Mouse (Mus musculus): ENCODE data around the gene Wfdc16.

The Wfdc16 gene

GRCm38 (mm10) chr2:164638696-164639095, at the start of gene Wfdc16:
Wfdc16 (minus strand) TSS chr2:164638796.
- no peak for DNase-seq (ENCODE audit: low spot score)

- DNase-seq (ENCODE audit: low spot score): peak; percentile 30
Observed at GRCm38 (mm10) chr2:164684807-164685206, 46.2 kb upstream of the Wfdc16 start, which contains the start of gene Wfdc13. Wfdc13 (plus strand) TSS chr2:164685107.

DNA sequence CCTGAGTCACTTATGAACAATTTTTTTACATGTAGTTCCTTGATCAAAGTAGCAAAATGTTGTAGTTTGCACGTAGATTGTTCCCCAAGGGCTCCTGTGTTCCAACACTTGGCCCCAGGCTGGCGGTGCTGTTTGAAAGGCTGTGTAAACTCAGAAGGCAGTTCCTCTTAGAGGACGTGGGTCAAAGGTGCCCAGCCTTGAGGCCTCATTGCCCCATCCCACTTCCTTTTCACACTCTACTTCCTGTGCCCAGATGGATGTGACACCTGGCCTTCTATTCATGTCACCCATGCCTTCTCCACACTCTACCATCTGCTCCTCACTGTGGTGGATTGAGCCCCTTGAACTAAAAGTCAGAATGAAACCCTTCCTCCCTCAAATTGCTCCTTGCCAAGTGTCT, 41.3 kb upstream of the Wfdc16 start:
- peak; percentile 41 for DNase-seq (ENCODE audit: low spot score)

- peak; percentile 91 for DNase-seq (ENCODE audit: low spot score)
Observed at GRCm38 (mm10) chr2:164678848-164679625, 40.4 kb upstream of the Wfdc16 start.

GRCm38 (mm10) chr2:164676916-164677685, 38.5 kb upstream of the Wfdc16 start:
- peak; percentile 48 for DNase-seq (ENCODE audit: low spot score)

- peak; percentile 46 for DNase-seq (ENCODE audit: low spot score)
Observed at GRCm38 (mm10) chr2:164676103-164676502, 37.5 kb upstream of the Wfdc16 start.

GRCm38 (mm10) chr2:164673987-164674386, 35.4 kb upstream of the Wfdc16 start, which contains the start of gene Wfdc11:
Wfdc11 (minus strand) TSS chr2:164674087.
- DNase-seq (ENCODE audit: low spot score): peak; percentile 31

- peak; percentile 17 for DNase-seq (ENCODE audit: low spot score)
Observed at GRCm38 (mm10) chr2:164670938-164671337, 32.3 kb upstream of the Wfdc16 start.

- DNase-seq (ENCODE audit: low spot score): no peak
Observed at GRCm38 (mm10) chr2:164670261-164670660, 31.7 kb upstream of the Wfdc16 start.

DNA sequence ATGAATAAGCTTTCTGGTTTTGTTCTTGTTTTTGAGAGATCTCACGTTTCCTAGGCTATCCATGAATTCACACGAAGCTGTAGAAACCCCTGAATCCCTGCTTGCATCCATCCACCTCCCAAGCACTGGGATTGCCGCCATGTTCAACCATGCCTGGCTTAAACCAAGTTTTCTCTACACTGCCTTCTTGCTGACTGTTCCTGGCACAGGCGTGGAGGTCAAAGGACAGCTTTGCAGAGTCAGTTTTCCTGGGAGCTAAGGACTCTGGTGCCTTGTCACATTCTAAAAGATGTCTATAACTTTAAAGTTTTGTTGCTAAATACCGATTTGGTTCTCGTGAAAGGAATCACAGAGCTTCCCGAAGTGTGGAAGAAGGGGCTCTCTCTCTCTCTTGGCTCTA, 26.3 kb upstream of the Wfdc16 start:
- no peak for DNase-seq (ENCODE audit: low spot score)

DNA sequence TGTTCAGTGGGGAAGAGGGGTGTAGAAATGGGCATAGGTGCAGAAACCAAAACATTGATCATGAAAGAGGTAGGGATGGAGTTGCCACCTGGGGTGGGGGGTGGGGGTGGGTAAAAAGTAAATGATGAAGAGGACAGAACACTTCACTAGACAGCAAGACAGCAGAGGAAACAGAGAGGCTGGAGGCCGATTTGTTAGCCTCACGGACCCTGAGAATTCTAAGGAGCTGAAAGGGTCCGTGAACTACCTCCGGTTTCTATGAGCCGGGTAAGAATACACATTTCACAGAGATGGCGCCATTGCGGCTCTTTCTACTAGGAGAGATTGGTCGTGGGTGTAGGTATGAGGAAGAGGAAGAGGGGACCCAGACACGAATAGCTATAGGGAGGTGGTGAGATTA, 17.9 kb upstream of the Wfdc16 start, which contains the start of gene Wfdc9:
TSS of gene Wfdc9 (minus strand) at position 101 of the 400 bp plus-strand sequence.
- no peak for DNase-seq (ENCODE audit: low spot score)

DNA sequence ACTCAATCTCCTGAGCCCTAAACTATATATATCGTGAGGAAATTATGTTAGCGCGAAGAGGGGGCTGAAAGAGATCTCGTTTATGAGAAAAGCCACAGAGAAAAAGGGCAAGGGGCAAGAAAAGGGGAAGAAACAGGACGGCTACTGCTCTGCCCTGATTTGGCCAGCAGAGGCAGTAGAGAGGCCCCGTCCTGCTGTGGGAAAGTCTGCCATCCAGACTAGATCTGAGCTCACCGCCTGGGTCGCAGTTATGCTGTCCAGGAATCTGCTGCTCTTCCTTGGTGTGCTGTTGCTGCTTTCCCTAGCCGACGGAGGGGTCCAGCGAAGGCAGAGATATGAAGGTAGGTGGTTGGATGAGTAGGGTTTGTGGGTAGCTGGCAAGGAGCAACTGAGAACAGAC, 17.3 kb upstream of the Wfdc16 start, which contains the start of gene Wfdc10:
TSS of gene Wfdc10 (plus strand) at position 189 of the 400 bp plus-strand sequence.
- DNase-seq (ENCODE audit: low spot score): peak; percentile 85

- DNase-seq (ENCODE audit: low spot score): peak; percentile 71
Observed at GRCm38 (mm10) chr2:164641881-164642673, 3.5 kb upstream of the Wfdc16 start.

DNA sequence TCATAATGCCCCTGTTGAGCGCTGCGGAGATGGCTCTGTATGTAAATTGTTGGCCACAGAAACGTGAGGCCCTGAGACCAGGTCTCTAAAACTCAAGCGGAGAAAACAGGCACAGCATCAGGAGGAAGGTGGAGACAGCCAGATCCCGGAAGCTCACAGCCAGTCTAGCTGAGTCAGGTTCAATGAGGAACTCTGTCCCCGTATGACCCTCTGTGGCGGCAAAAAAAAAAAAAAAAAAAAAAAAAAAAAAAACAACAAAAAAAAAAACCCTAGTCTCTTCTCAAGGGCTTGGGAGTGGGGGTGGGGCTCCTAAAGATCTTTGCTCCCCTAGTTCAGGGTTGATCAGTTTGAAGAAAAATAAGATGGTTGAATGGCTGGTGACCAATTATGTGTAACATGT, 2.5 kb upstream of the Wfdc16 start:
- no peak for DNase-seq (ENCODE audit: low spot score)

DNA sequence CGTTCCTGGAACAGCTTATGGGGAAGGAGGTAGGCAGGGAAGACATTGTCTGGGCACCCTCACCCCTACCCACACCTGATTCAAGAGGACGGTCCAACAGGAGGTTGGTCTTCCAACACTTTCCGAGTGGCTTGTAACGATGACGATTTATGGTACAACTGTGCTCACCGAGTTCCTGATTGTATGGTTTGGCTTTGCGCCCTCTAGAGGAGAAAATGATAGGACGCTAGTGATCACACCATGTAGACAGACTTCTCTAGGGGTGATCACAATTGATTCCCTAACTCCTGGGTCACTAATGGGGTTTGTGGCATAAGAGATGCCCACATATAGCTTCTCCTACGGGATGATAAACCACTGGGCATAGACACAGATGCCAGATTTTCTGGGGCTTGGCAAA, 3.3 kb downstream of the Wfdc16 start:
- no peak for DNase-seq (ENCODE audit: low spot score)

- DNase-seq (ENCODE audit: low spot score): no peak
Observed at GRCm38 (mm10) chr2:164621775-164622174, 16.8 kb downstream of the Wfdc16 start.

DNA sequence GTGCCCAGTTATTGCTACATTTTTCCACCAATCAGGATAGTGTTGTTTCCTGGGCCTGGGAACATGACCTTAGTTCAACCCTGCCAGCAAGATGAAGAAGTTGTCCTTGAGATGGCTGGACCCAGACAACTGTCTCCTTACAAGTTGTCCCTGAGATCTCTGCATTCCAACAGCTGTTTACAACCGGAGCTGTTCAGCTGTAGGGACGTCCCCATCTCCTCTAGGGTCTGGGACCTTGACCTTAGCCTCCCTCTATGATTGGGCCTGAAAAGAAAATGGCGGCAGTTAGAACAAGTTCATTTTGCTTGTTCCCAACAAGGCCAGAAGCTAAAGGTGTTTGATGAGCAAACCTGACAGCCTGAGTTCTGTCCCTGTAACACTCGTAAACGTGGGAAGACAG, 19.5 kb downstream of the Wfdc16 start:
- no peak for DNase-seq (ENCODE audit: low spot score)

GRCm38 (mm10) chr2:164615386-164615785, 23.2 kb downstream of the Wfdc16 start:
- DNase-seq (ENCODE audit: low spot score): no peak

DNA sequence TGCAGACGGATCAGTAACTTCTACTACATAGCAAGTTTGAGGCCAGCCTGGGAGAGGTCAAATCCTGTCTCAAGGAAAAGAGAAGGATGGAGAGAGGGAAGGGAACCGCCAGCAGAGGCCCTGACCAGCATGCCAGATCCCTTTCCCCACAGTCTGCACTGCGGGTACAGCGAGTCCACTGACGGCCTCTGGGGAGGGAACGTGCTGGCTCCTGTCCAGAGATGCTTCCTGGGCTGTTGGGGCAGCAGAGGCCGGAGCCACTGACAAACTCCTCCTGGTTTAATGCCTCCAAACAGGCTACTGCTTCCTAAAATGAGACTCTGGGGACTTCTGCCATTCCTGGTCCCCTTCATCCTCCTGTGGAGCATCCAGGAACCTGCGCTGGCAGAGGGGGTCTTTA, 25.1 kb downstream of the Wfdc16 start, which contains the start of the genes Wfdc6b and Wfdc8:
TSS of gene Wfdc6b (plus strand) at position 52 of the 400 bp plus-strand sequence.
TSS of gene Wfdc8 (minus strand) at position 156 of the 400 bp plus-strand sequence.
- peak; percentile 94 for DNase-seq (ENCODE audit: low spot score)

- DNase-seq (ENCODE audit: low spot score): no peak
Observed at GRCm38 (mm10) chr2:164608781-164609180, 29.8 kb downstream of the Wfdc16 start.

DNA sequence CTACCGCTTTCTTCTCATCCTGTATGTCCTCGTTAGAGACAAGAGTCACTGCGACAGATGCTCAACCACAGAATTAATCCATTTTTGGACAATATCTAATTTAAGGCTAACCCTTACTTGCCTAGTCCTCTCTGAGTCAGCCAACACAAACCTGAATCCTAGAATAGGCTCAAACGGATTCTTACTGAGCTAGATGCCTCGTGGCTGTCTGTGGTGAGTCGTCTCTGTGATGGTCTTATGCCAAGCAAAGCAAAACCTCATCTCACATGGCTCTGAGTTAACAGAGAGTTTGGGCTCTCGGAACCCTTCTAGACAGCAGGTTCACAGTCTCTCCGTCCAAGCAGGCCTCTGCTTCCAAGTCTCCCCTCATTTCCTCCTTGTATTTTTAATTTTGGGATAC, 34.2 kb downstream of the Wfdc16 start:
- no peak for DNase-seq (ENCODE audit: low spot score)

DNA sequence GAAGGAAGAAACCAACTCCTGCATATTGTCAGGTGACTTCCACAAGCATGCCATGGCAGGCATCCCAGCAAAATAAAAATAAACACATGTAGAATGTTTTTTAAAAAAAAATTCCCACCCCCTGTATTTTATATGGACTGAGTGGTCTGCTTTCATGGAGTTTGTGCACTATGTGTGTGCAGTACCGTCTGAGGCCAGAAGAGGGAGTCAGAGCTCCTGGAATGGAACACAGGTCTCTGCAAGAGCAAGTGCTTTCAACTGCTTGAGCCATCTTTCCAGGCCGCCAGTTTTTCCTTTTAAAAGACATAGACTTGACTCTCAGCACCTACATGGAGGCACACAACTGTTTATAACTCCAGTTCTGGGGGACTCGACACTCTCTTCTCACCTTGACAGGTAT, 35.1 kb downstream of the Wfdc16 start:
- no peak for DNase-seq (ENCODE audit: low spot score)
